Mouse (Mus musculus) embryonic facial prominence, embryonic 11.5 days (tissue): ENCODE results near the gene Aldh3b2. TPM values are rescaled to one million over a fixed set of nuclear protein-coding genes. Genes with fewer than 3 reads are reported as not detected.

Experiments used
- ATAC-seq: fragments of 200-750 bp; cut with Nextera tagmentation; replicated peaks from 2 replicates; pipeline ENCODE4 v1.8.0; 2017; ENCODE audit warnings: low read depth; ENCODE audit not compliant: insufficient number of reproducible peaks, low FRiP score, low TSS enrichment
- DNase-seq: peaks from one replicate; pipeline ENCODE4 v3.0.0-alpha.2; 2015; ENCODE audit warnings: low spot score
- H3K27ac ChIP-seq: fragments of 300-500 bp; sonication (generic); replicated peaks from 2 replicates; pipeline ENCODE4 v1.5.1; 2014; ENCODE audit warnings: mild to moderate bottlenecking, low read depth, low read length, control low read depth
- H3K27me3 ChIP-seq: fragments of 300-500 bp; sonication (generic); 2 replicates; pipeline ENCODE4 v1.6.1; 2014; ENCODE audit warnings: mild to moderate bottlenecking, low read length, moderate library complexity, mixed read lengths; ENCODE audit not compliant: control insufficient read depth, insufficient read depth
- H3K36me3 ChIP-seq: fragments of 300-500 bp; sonication (generic); replicated peaks from 2 replicates; pipeline ENCODE4 v1.6.1; 2014; ENCODE audit warnings: low read depth, mild to moderate bottlenecking, low read length, moderate library complexity, mixed read lengths; ENCODE audit not compliant: control insufficient read depth, insufficient read depth
- H3K4me1 ChIP-seq: fragments of 300-500 bp; sonication (generic); 2 replicates; pipeline ENCODE4 v1.6.1; 2014; ENCODE audit warnings: low read length, mixed read lengths; ENCODE audit not compliant: control insufficient read depth, insufficient read depth
- H3K4me2 ChIP-seq: fragments of 300-500 bp; sonication (generic); 2 replicates; pipeline ENCODE4 v1.6.1; 2014; ENCODE audit warnings: low read depth, mild to moderate bottlenecking, control low read depth, low read length, moderate library complexity
- H3K4me3 ChIP-seq: fragments of 300-500 bp; sonication (generic); 2 replicates; pipeline ENCODE4 v1.5.1; 2014; ENCODE audit warnings: low read depth, low read length, control low read depth
- H3K9ac ChIP-seq: fragments of 300-500 bp; sonication (generic); replicated peaks from 2 replicates; pipeline ENCODE4 v1.6.1; 2014; ENCODE audit warnings: mild to moderate bottlenecking, control low read depth, low read length
- H3K9me3 ChIP-seq: fragments of 300-500 bp; sonication (generic); replicated peaks from 2 replicates; pipeline ENCODE4 v1.6.1; 2016; ENCODE audit warnings: mild to moderate bottlenecking, low read length, inconsistent platforms, mixed read lengths; ENCODE audit not compliant: control insufficient read depth
- WGBS: fragments of 180-500 bp; shearing (Covaris S2); extraction: QIAGEN DNeasy Blood & Tissue Kit; methylation state at CpG from one replicate; pipeline ENCODE4 v1.1.7; 2014; 5-methylcytosine and 5-hydroxymethylcytosine counted together
- polyA plus RNA-seq: library from polyadenylated mRNA; unstranded; fragments of >200 nt; fragmentation: Nextera tagmentation; extraction: Ambion mirVana; gene quantifications from 2 replicates; pipeline ENCODE4 v1.2.1, GENCODE M21; 2014

The Aldh3b2 gene
- polyA plus RNA-seq, 1 experiment from 2014 or later = 1.6 TPM

- no peak for ATAC-seq
- H3K27ac ChIP-seq = no peak overlapping the region
- H3K4me2 ChIP-seq = no peak overlapping the region
- no peak overlapping the region for H3K9ac ChIP-seq
- no peak overlapping the region for H3K4me3 ChIP-seq
- 76% methylated on average over 7 of the region's 7 CpGs for WGBS
- no peaks in the 10 kb centered on the region for H3K36me3 ChIP-seq
- H3K27me3 ChIP-seq = no peaks in the 10 kb centered on the region
- no peaks in the 10 kb centered on the region for H3K4me1 ChIP-seq
- no peak for DNase-seq
- H3K9me3 ChIP-seq = no peaks in the 10 kb centered on the region
Observed at GRCm38 (mm10) chr19:4023185-4023584, 51.1 kb downstream of the Aldh3b2 start.

DNA sequence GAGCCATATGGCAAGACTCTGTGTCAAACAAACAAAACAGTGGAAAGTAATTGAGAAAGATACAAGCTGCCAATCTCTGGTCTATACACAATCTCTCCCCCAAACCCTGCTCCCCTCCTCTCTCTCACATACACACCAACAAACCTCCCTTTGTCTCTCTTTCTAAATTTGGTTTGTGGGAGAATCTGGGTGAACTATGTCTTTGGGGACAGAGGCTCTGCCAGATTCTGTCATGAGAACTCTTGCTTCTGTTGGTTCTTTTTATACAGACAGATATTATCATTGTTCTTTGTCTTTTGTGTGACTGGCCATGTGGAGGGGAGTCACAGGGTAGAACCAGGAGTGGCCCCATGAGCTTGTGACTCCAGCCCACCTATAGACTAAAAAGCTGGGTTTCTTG is 55.4 kb downstream of the Aldh3b2 start:
- Histone ChIP-seq H3K27me3 (no peaks in the 10 kb centered on the region), H3K9me3 (no peaks in the 10 kb centered on the region), H3K27ac (no peak overlapping the region), H3K9ac (no peak overlapping the region), H3K4me3 (no peak overlapping the region), H3K4me2 (no peak overlapping the region), H3K4me1 (no peaks in the 10 kb centered on the region), H3K36me3 (no peaks in the 10 kb centered on the region)
- ATAC-seq = no peak
- DNase-seq = no peak

Other genes with a start within 250 kb of the Aldh3b2 start
- gene Kmt5b, start 204.9 kb upstream of the Aldh3b2 start, polyA plus RNA-seq = 28.4 and 30.8 TPM in 2 replicates
- gene Chka, start 120.6 kb upstream of the Aldh3b2 start, polyA plus RNA-seq = 38.1 and 46.2 TPM in 2 replicates
- 16.3 and 21.8 TPM in 2 replicates for gene Tcirg1, start 65.2 kb upstream of the Aldh3b2 start, polyA plus RNA-seq
- 248 and 267 TPM in 2 replicates for gene Ndufs8, start 59.6 kb upstream of the Aldh3b2 start, polyA plus RNA-seq
- gene Aldh3b1, start 42.5 kb upstream of the Aldh3b2 start, polyA plus RNA-seq = 0.49 and 1.00 TPM in 2 replicates
- 6.0 and 6.3 TPM in 2 replicates for gene Unc93b1, start 37.1 kb upstream of the Aldh3b2 start, polyA plus RNA-seq
- gene Aldh3b3, start 13.7 kb upstream of the Aldh3b2 start, polyA plus RNA-seq = not detected in 2 replicates
- 2.3 and 3.5 TPM in 2 replicates for gene Acy3, start 14.2 kb downstream of the Aldh3b2 start, polyA plus RNA-seq
- 0.26 TPM in 1 of 2 replicates, not detected in the other for gene Tbx10, start 20.4 kb downstream of the Aldh3b2 start, polyA plus RNA-seq
- gene Nudt8, start 28.3 kb downstream of the Aldh3b2 start, polyA plus RNA-seq = 24.2 and 26.6 TPM in 2 replicates
- gene Gm49405, start 28.3 kb downstream of the Aldh3b2 start, polyA plus RNA-seq = 1.3 and 1.4 TPM in 2 replicates
- gene Doc2g, start 31.0 kb downstream of the Aldh3b2 start, polyA plus RNA-seq = 2.2 TPM in 2 replicates
- gene Ndufv1, start 40.5 kb downstream of the Aldh3b2 start, polyA plus RNA-seq = 190 and 205 TPM in 2 replicates
- 405 and 453 TPM in 2 replicates for gene Gstp1, start 65.7 kb downstream of the Aldh3b2 start, polyA plus RNA-seq
- 2.2 and 2.3 TPM in 2 replicates for gene Gstp2, start 73.7 kb downstream of the Aldh3b2 start, polyA plus RNA-seq
- not detected in 2 replicates for gene Gstp3, start 87.2 kb downstream of the Aldh3b2 start, polyA plus RNA-seq
- gene Cabp2, start 109.2 kb downstream of the Aldh3b2 start, polyA plus RNA-seq = not detected in 2 replicates
- 58.6 and 69.0 TPM in 2 replicates for gene Cdk2ap2, start 124.9 kb downstream of the Aldh3b2 start, polyA plus RNA-seq
- gene Pitpnm1, start 127.7 kb downstream of the Aldh3b2 start, polyA plus RNA-seq = 6.3 and 7.3 TPM in 2 replicates
- 68.3 and 85.1 TPM in 2 replicates for gene Aip, start 153.5 kb downstream of the Aldh3b2 start, polyA plus RNA-seq
- gene Gpr152, start 167.5 kb downstream of the Aldh3b2 start, polyA plus RNA-seq = not detected in 2 replicates
- not detected in 2 replicates for gene Cabp4, start 171.7 kb downstream of the Aldh3b2 start, polyA plus RNA-seq
- gene Coro1b, start 176.3 kb downstream of the Aldh3b2 start, polyA plus RNA-seq = 108 and 122 TPM in 2 replicates
- gene Ptprcap, start 181.3 kb downstream of the Aldh3b2 start, polyA plus RNA-seq = 0.64 and 1.3 TPM in 2 replicates
- 42.0 and 42.3 TPM in 2 replicates for gene Rps6kb2, start 191.0 kb downstream of the Aldh3b2 start, polyA plus RNA-seq
- 2.0 TPM in 2 replicates for gene Carns1, start 203.2 kb downstream of the Aldh3b2 start, polyA plus RNA-seq
- gene Tbc1d10c, start 219.0 kb downstream of the Aldh3b2 start, polyA plus RNA-seq = 0.96 and 1.4 TPM in 2 replicates
- gene Ppp1ca, start 219.7 kb downstream of the Aldh3b2 start, polyA plus RNA-seq = 955 and 1,002 TPM in 2 replicates
- 46.8 and 49.5 TPM in 2 replicates for gene Rad9a, start 229.3 kb downstream of the Aldh3b2 start, polyA plus RNA-seq
- gene Clcf1, start 241.9 kb downstream of the Aldh3b2 start, polyA plus RNA-seq = 4.6 and 5.0 TPM in 2 replicates
- not detected in 2 replicates for gene AC109138.7, start 242.0 kb downstream of the Aldh3b2 start, polyA plus RNA-seq